ENCODE assay signal across 27 mouse cellular contexts in the genomic region with DNA sequence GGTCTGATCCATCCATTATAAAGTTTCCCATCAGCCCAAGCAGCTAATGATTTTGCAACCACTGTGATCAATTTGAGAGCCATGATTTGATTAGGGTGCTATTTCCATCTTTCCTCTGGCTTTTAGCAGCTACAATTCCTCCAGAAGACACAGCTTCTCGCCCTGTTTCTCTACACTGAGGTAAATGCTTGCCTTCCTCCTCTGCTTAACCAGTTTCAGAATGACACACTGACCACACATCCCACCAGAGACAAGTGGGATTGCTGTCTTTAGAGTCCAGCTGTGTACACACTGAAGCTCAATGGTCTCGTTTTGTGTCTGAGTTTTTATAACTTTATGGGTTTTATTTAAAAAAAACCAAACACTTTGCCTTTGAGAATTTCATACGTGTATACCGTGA. TPM values are rescaled to one million over a fixed set of nuclear protein-coding genes. Genes with fewer than 3 reads are reported as not detected.
A peak's percentile ranks its signal among the peaks of the same experiment; 100 is the strongest.
DNase-seq lines count a peak whose midpoint lies in the region; ATAC-seq and TF ChIP-seq lines count a peak whose summit lies in the region.
"Had no signal": no experiment of that assay in that cellular context is flagged by ENCODE, and none has a peak within 500 bp of the region (broad histone marks: within the 10 kb centered on the region; RNA-seq: fewer than 3 reads in every experiment).

No protein-coding gene starts in this region.

- TF ChIP-seq CTCF in liver, postnatal 0 days (IDR thresholded peaks at IDR 0.05; ENCODE audit: low read depth): no peak

- ATAC-seq in liver, embryonic 11.5 days (replicated peaks; ENCODE audit: low FRiP score): no peak
- ATAC-seq in liver, postnatal 0 days: no peak
- ATAC-seq: activated CD4-positive, CD25-positive, alpha-beta regulatory T cell, adult 4 months; forebrain, embryonic 14.5 days; forebrain, embryonic 16.5 days; Patski had no signal

- no peak overlapping the region for H3K27ac ChIP-seq in liver, embryonic 11.5 days (ENCODE audit: low read depth, low read length)
- H3K27ac ChIP-seq in liver, postnatal 0 days (ENCODE audit: low read depth): no peak overlapping the region
- H3K27ac ChIP-seq: embryonic facial prominence, embryonic 10.5 days; embryonic facial prominence, embryonic 12.5 days; forebrain, embryonic 10.5 days; forebrain, embryonic 12.5 days had no signal

- H3K27me3 ChIP-seq in liver, embryonic 11.5 days (replicated peaks; ENCODE audit: control insufficient read depth, insufficient read depth, low read length): no peaks in the 10 kb centered on the region
- H3K27me3 ChIP-seq in liver, postnatal 0 days (ENCODE audit: insufficient read depth, low read length): no peaks in the 10 kb centered on the region
- H3K27me3 ChIP-seq: embryonic facial prominence, embryonic 12.5 days; forebrain, embryonic 12.5 days; Patski had no signal

- no peak overlapping the region for H3K4me3 ChIP-seq in liver, embryonic 11.5 days (ENCODE audit: low read depth, low read length)
- H3K4me3 ChIP-seq in liver, postnatal 0 days (ENCODE audit: low read depth, low read length): no peak overlapping the region
- H3K4me3 ChIP-seq: embryonic facial prominence, embryonic 10.5 days; embryonic facial prominence, embryonic 12.5 days; forebrain, embryonic 10.5 days; forebrain, embryonic 12.5 days had no signal

- peaks cover 61% of the 10 kb centered on the region for H3K36me3 ChIP-seq in liver, embryonic 11.5 days (ENCODE audit: control insufficient read depth, insufficient read depth, low read length)
- peaks cover 94% of the 10 kb centered on the region for H3K36me3 ChIP-seq in liver, postnatal 0 days (replicated peaks; ENCODE audit: insufficient read depth, low read length)
- H3K36me3 ChIP-seq: forebrain, embryonic 12.5 days had no signal

- H3K9ac ChIP-seq in liver, embryonic 11.5 days (ENCODE audit: low read depth, low read length): no peak overlapping the region
- H3K9ac ChIP-seq in liver, postnatal 0 days (replicated peaks): no peak overlapping the region
- H3K9ac ChIP-seq: embryonic facial prominence, embryonic 12.5 days; forebrain, embryonic 12.5 days had no signal

- intact Hi-C loops in heart, postnatal 10 days (cut with DNase I): loop anchor here (5.0 kb wide), 1 partner anchor 60 kb away; no protein-coding TSS in a partner anchor
- intact Hi-C loops in gastrocnemius, postnatal 14 days (cut with DNase I; ENCODE audit: low total_unique reads): no loop called here

- TF ChIP-seq EP300 in liver, postnatal 0 days (IDR thresholded peaks at IDR 0.05; ENCODE audit: low read depth): no peak

- peak; percentile 22 for DNase-seq in heart, adult 11 months
- DNase-seq in heart, postnatal 10 days: no peak
- peak; percentile 22 for DNase-seq in liver, embryonic 11.5 days (ENCODE audit: low spot score)
- DNase-seq in liver, postnatal 0 days: no peak
- peak; percentile 31 for DNase-seq in fibroblast of lung, adult 2 months (ENCODE audit: low read depth)
- no peak for DNase-seq in gastrocnemius, postnatal 14 days
- DNase-seq: adrenal gland, adult 8-10 months; adrenal gland, postnatal 14 days; adrenal gland, postnatal 36 days; cerebellum, adult 11-12 months; cerebellum, adult 2 months; cerebellum, adult 9-10 months; cerebellum, postnatal 10 days; cerebellum, postnatal 25 days had no signal

- no peak overlapping the region for H3K4me2 ChIP-seq in liver, embryonic 11.5 days
- no peak overlapping the region for H3K4me2 ChIP-seq in liver, postnatal 0 days (ENCODE audit: low read depth, low read length)
- H3K4me2 ChIP-seq: embryonic facial prominence, embryonic 12.5 days; forebrain, embryonic 12.5 days had no signal

- WGBS in liver, embryonic 11.5 days: 86% methylated on average over 4 of the region's 4 CpGs
- WGBS in liver, postnatal 0 days (ENCODE audit: insufficient replicate concordance): 83% methylated on average over 4 of the region's 4 CpGs

- no peaks in the 10 kb centered on the region for H3K9me3 ChIP-seq in liver, embryonic 11.5 days (ENCODE audit: control insufficient read depth, low read length)
- H3K9me3 ChIP-seq in liver, postnatal 0 days (ENCODE audit: low read length): no peaks in the 10 kb centered on the region
- H3K9me3 ChIP-seq: embryonic facial prominence, embryonic 10.5 days; embryonic facial prominence, embryonic 12.5 days; forebrain, embryonic 10.5 days; forebrain, embryonic 12.5 days; G1E had no signal

- no peaks in the 10 kb centered on the region for H3K4me1 ChIP-seq in liver, embryonic 11.5 days (replicated peaks; ENCODE audit: control insufficient read depth, insufficient read depth, low read length)
- no peaks in the 10 kb centered on the region for H3K4me1 ChIP-seq in liver, postnatal 0 days (ENCODE audit: insufficient read depth)
- H3K4me1 ChIP-seq: embryonic facial prominence, embryonic 10.5 days; embryonic facial prominence, embryonic 12.5 days; forebrain, embryonic 10.5 days; forebrain, embryonic 12.5 days had no signal

RNA-seq across cellular contexts. Expression of a gene that starts 16.3 kb away (rescaled TPM):
- 100 to 1,000 TPM in 1 of 2 experiments, 10 to 100 TPM in 1; 53.0 to 109 TPM for total RNA-seq in heart, postnatal 10 days (2021)
- polyA plus RNA-seq in liver, embryonic 11.5 days (2014; fragmentation: Nextera tagmentation; extraction: Ambion mirVana): 107 and 111 TPM in 2 replicates
- 45.5 and 48.5 TPM in 2 replicates for polyA plus RNA-seq in liver, postnatal 0 days (2015; fragmentation: Nextera tagmentation; extraction: Ambion mirVana)
- total RNA-seq in gastrocnemius, postnatal 14 days (2021): 10 to 100 TPM; 22.4 to 43.2 TPM
- polyA plus RNA-seq: Patski had no signal

RNA-seq across cellular contexts. Expression of a gene that starts 27.6 kb away (rescaled TPM):
- under 1 TPM in 1 of 2 experiments, not detected in 1; 0.55 TPM for total RNA-seq in heart, postnatal 10 days (2021)
- polyA plus RNA-seq in liver, embryonic 11.5 days (2014; fragmentation: Nextera tagmentation; extraction: Ambion mirVana): 67.2 and 96.9 TPM in 2 replicates
- polyA plus RNA-seq in liver, postnatal 0 days (2015; fragmentation: Nextera tagmentation; extraction: Ambion mirVana): 22.0 and 26.1 TPM in 2 replicates
- under 1 TPM in 1 of 2 experiments, not detected in 1; 0.29 TPM for total RNA-seq in gastrocnemius, postnatal 14 days (2021)
- total RNA-seq: adrenal gland, adult 18-20 months; adrenal gland, adult 8-10 months; adrenal gland, postnatal 36 days had no signal
- polyA plus RNA-seq: C2C12; cortical plate, adult 2 months; embryonic facial prominence, embryonic 14.5 days; forebrain, embryonic 10.5 days; forebrain, embryonic 12.5 days; forebrain, embryonic 14.5 days; forebrain, embryonic 16.5 days; G1E; Patski had no signal

RNA-seq across cellular contexts. Expression of a gene that starts 35.3 kb away (rescaled TPM):
- not detected for total RNA-seq in heart, postnatal 10 days (2021)
- polyA plus RNA-seq in liver, embryonic 11.5 days (2014; fragmentation: Nextera tagmentation; extraction: Ambion mirVana): 10.2 and 16.7 TPM in 2 replicates
- polyA plus RNA-seq in liver, postnatal 0 days (2015; fragmentation: Nextera tagmentation; extraction: Ambion mirVana): 4.0 and 5.1 TPM in 2 replicates
- not detected for total RNA-seq in gastrocnemius, postnatal 14 days (2021)
- total RNA-seq: adrenal gland, adult 18-20 months; adrenal gland, adult 8-10 months; adrenal gland, postnatal 14 days; adrenal gland, postnatal 36 days had no signal
- polyA plus RNA-seq: activated CD4-positive, CD25-positive, alpha-beta regulatory T cell, adult 4 months; C2C12; cerebellum, adult 2 months; cortical plate, adult 2 months; embryonic facial prominence, embryonic 10.5 days; embryonic facial prominence, embryonic 12.5 days; embryonic facial prominence, embryonic 14.5 days; forebrain, embryonic 10.5 days; forebrain, embryonic 12.5 days; forebrain, embryonic 14.5 days; forebrain, embryonic 16.5 days; Patski had no signal

Comparison
In these comparisons a context has a peak if more than half of its experiments do, and no peak if none do; other contexts are left out.
1. DNase-seq: peak in heart, adult 11 months (single experiment), liver, embryonic 11.5 days (single experiment) and fibroblast of lung, adult 2 months (single experiment); none in heart, postnatal 10 days (0 of 2), liver, postnatal 0 days (single experiment) and gastrocnemius, postnatal 14 days (single experiment).